Comparison of ENCODE assay signal across 8 mouse cellular contexts in the genomic region with DNA sequence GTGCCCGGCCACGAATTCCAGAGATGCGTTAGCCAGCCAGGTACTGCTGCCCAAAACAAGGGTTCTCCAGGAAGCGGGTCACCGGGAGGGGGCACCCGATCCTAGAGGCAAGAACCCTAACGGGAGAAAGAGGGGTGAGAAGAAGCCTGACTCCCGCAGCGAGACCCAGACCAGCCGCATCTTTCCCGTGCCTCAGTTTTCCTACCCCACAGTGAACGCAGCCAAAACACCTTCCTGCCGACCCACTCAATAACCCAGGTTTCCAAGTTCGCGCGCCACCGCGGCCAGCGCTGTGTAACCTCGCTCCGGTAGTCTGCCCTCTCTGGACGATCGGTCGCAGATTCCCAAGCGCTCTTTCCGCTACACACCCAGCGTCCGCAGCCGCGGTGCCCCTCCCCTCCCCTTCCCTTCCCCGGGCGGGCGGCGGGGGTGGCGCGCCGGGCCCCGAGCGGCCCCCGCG. TPM values are rescaled to one million over a fixed set of nuclear protein-coding genes. Genes with fewer than 3 reads are reported as not detected.
DNase-seq lines count a peak whose midpoint lies in the region; ATAC-seq and TF ChIP-seq lines count a peak whose summit lies in the region.

No protein-coding gene starts in this region.

- DNase-seq in brain, adult 2 months (ENCODE audit: low read depth, low spot score) = peak; percentile 92
- peak; percentile 71 for DNase-seq in forebrain, embryonic 11.5 days (ENCODE audit: low spot score)
- DNase-seq in heart, postnatal 0 days (ENCODE audit: low spot score) = no peak
- peak; percentile 77 to 79 for DNase-seq in layer of hippocampus, adult 2 months (ENCODE audit: low spot score in 2 of 2)
- peak; percentile 82 to 85 for DNase-seq in right cerebral cortex, adult 2 months (ENCODE audit: low spot score in 2 of 2)

- no peaks in the 10 kb centered on the region for H3K4me1 ChIP-seq in ES-Bruce4 (ENCODE audit: control insufficient read depth, insufficient read depth, low read length)
- peaks cover 7% of the 10 kb centered on the region for H3K4me1 ChIP-seq in forebrain, embryonic 11.5 days (replicated peaks; ENCODE audit: control insufficient read depth, insufficient read depth, low read length)
- peaks cover 14% of the 10 kb centered on the region for H3K4me1 ChIP-seq in heart, postnatal 0 days (ENCODE audit: control insufficient read depth, insufficient read depth)
- peaks cover 24% of the 10 kb centered on the region for H3K4me1 ChIP-seq in lung, embryonic 15.5 days

- under 1% methylated on average over 30 of the region's 41 CpGs for WGBS in forebrain, embryonic 11.5 days
- WGBS in heart, postnatal 0 days = 2% methylated on average over 37 of the region's 41 CpGs
- under 1% methylated on average over 28 of the region's 41 CpGs for WGBS in lung, embryonic 15.5 days

- TF ChIP-seq EP300 in ES-Bruce4 (IDR thresholded peaks at IDR 0.05; ENCODE audit: insufficient read depth, low read depth, low read length) = no peak
- no peak for TF ChIP-seq EP300 in heart, postnatal 0 days (IDR thresholded peaks at IDR 0.05; ENCODE audit: low read depth)

- H3K4me2 ChIP-seq in forebrain, embryonic 11.5 days (ENCODE audit: low read depth, low read length, severe bottlenecking) = peak overlapping the region; percentile 100
- H3K4me2 ChIP-seq in heart, postnatal 0 days (ENCODE audit: low read depth, low read length) = peak overlapping the region; percentile 98
- peak overlapping the region; percentile 92 for H3K4me2 ChIP-seq in lung, embryonic 15.5 days

- H3K27ac ChIP-seq in ES-Bruce4 (ENCODE audit: insufficient read depth, low read length) = no peak overlapping the region
- H3K27ac ChIP-seq in forebrain, embryonic 11.5 days (ENCODE audit: low read depth, low read length) = no peak overlapping the region
- no peak overlapping the region for H3K27ac ChIP-seq in heart, postnatal 0 days (ENCODE audit: low read depth)
- peak overlapping the region; percentile 78 for H3K27ac ChIP-seq in layer of hippocampus, adult 2 months
- H3K27ac ChIP-seq in lung, embryonic 15.5 days = no peak overlapping the region

- peak overlapping the region; percentile 85 for H3K9ac ChIP-seq in ES-Bruce4 (ENCODE audit: low read depth, poor library complexity, severe bottlenecking)
- H3K9ac ChIP-seq in forebrain, embryonic 11.5 days (ENCODE audit: low read length) = peak overlapping the region; percentile 66
- peak overlapping the region; percentile 70 for H3K9ac ChIP-seq in heart, postnatal 0 days (replicated peaks; ENCODE audit: low read depth, low read length)
- peak overlapping the region; percentile 42 for H3K9ac ChIP-seq in lung, embryonic 15.5 days

- no peaks in the 10 kb centered on the region for H3K27me3 ChIP-seq in ES-Bruce4 (ENCODE audit: control insufficient read depth, insufficient read depth, low read length, poor library complexity, severe bottlenecking)
- H3K27me3 ChIP-seq in forebrain, embryonic 11.5 days (ENCODE audit: control insufficient read depth, insufficient read depth, low read length) = peaks cover 22% of the 10 kb centered on the region
- peaks cover 86% of the 10 kb centered on the region for H3K27me3 ChIP-seq in heart, postnatal 0 days (ENCODE audit: control insufficient read depth, insufficient read depth, low read length)
- peaks cover 88% of the 10 kb centered on the region for H3K27me3 ChIP-seq in lung, embryonic 15.5 days

- TF ChIP-seq POLR2A in ES-Bruce4 (IDR thresholded peaks at IDR 0.05; ENCODE audit: insufficient read depth, low read length) = no peak

- H3K9me3 ChIP-seq in ES-Bruce4 (replicated peaks; ENCODE audit: control insufficient read depth, insufficient read depth, low read length, poor library complexity, severe bottlenecking) = no peaks in the 10 kb centered on the region
- no peaks in the 10 kb centered on the region for H3K9me3 ChIP-seq in forebrain, embryonic 11.5 days (ENCODE audit: control insufficient read depth, low read length)
- no peaks in the 10 kb centered on the region for H3K9me3 ChIP-seq in heart, postnatal 0 days (replicated peaks; ENCODE audit: control insufficient read depth, low read length)
- no peaks in the 10 kb centered on the region for H3K9me3 ChIP-seq in lung, embryonic 15.5 days

- peak; percentile 62 for TF ChIP-seq CTCF in ES-Bruce4 (IDR thresholded peaks at IDR 0.05; ENCODE audit: low read depth, low read length)
- peak; percentile 46 for TF ChIP-seq CTCF in heart, postnatal 0 days (IDR thresholded peaks at IDR 0.05; ENCODE audit: low read depth)
- TF ChIP-seq CTCF in layer of hippocampus, adult 2 months (conservative IDR thresholded peaks at IDR 0.05) = peak; percentile 83

- H3K36me3 ChIP-seq in ES-Bruce4 (ENCODE audit: control insufficient read depth, insufficient read depth, low read length, poor library complexity, severe bottlenecking) = no peaks in the 10 kb centered on the region
- no peaks in the 10 kb centered on the region for H3K36me3 ChIP-seq in forebrain, embryonic 11.5 days (ENCODE audit: control insufficient read depth, insufficient read depth, low read length)
- H3K36me3 ChIP-seq in heart, postnatal 0 days (replicated peaks; ENCODE audit: control insufficient read depth, insufficient read depth, low read length) = no peaks in the 10 kb centered on the region
- H3K36me3 ChIP-seq in lung, embryonic 15.5 days = no peaks in the 10 kb centered on the region

- ATAC-seq in forebrain, embryonic 11.5 days (replicated peaks; ENCODE audit: low FRiP score) = peak; percentile 65
- ATAC-seq in heart, postnatal 0 days (ENCODE audit: insufficient read depth, low read depth) = 0 out of 2 replicates have a peak, but pooled peaks have one; percentile 5
- peak; percentile 15; the same call in 1 of the 2 replicates for ATAC-seq in lung, embryonic 15.5 days (ENCODE audit: borderline replicate concordance, extremely low read depth, low FRiP score, low TSS enrichment)
- ATAC-seq in activated CD4-positive, CD25-positive, alpha-beta regulatory T cell, adult 4 months = no peak

- peak overlapping the region; percentile 97 for H3K4me3 ChIP-seq in ES-Bruce4 (ENCODE audit: low read depth, low read length)
- peak overlapping the region; percentile 69 for H3K4me3 ChIP-seq in forebrain, embryonic 11.5 days (ENCODE audit: low read depth, low read length)
- peak overlapping the region; percentile 70 for H3K4me3 ChIP-seq in heart, postnatal 0 days (ENCODE audit: low read depth, low read length)
- H3K4me3 ChIP-seq in layer of hippocampus, adult 2 months = peak overlapping the region; percentile 73
- H3K4me3 ChIP-seq in lung, embryonic 15.5 days = peak overlapping the region; percentile 57

RNA-seq across cellular contexts. Expression of gene Dlgap4, which starts 0.4 kb away (rescaled TPM):
- 60.6 and 79.3 TPM in 2 replicates for polyA plus RNA-seq in ES-Bruce4 (2011; ENCODE audit: insufficient read depth, insufficient read length, low read depth, missing spikeins)
- polyA plus RNA-seq in forebrain, embryonic 11.5 days (2014; fragmentation: Nextera tagmentation; extraction: Ambion mirVana) = 140 and 163 TPM in 2 replicates
- total RNA-seq in heart, postnatal 0 days (2014; rRNA removed; ENCODE audit: low replicate concordance) = 58.5 and 68.6 TPM in 2 replicates
- polyA plus RNA-seq in heart, postnatal 0 days (2015; fragmentation: Nextera tagmentation; extraction: Ambion mirVana) = 45.7 and 51.3 TPM in 2 replicates
- 100 to 1,000 TPM; 194 to 198 TPM for total RNA-seq in layer of hippocampus, adult 2 months (2021)
- 58.3 and 67.9 TPM in 2 replicates for polyA plus RNA-seq in lung, embryonic 15.5 days (2015; fragmentation: Nextera tagmentation; extraction: Ambion mirVana)
- polyA plus RNA-seq in activated CD4-positive, CD25-positive, alpha-beta regulatory T cell, adult 4 months (2017; shearing (Covaris generic)) = 10 to 100 TPM; 56.8 to 71.9 TPM
